22 mouse cellular contexts compared by ENCODE assay signal in genomic region chr6:113141389-113142094, GRCm38 (mm10). TPM values are rescaled to one million over a fixed set of nuclear protein-coding genes. Genes with fewer than 3 reads are reported as not detected.
DNase-seq lines count a peak whose midpoint lies in the region; ATAC-seq and TF ChIP-seq lines count a peak whose summit lies in the region.
"Had no signal": no experiment of that assay in that cellular context is flagged by ENCODE, and none has a peak within 500 bp of the region (broad histone marks: within the 10 kb centered on the region; RNA-seq: fewer than 3 reads in every experiment).

No protein-coding gene starts in this region.

- H3K27me3 ChIP-seq in intestine, embryonic 15.5 days (replicated peaks), result no peaks in the 10 kb centered on the region
- H3K27me3 ChIP-seq in liver, postnatal 0 days (ENCODE audit: insufficient read depth, low read length), result no peaks in the 10 kb centered on the region
- H3K27me3 ChIP-seq: hindbrain, embryonic 13.5 days; lung, embryonic 15.5 days; midbrain, embryonic 12.5 days; neural tube, embryonic 15.5 days had no signal

- peak overlapping the region; percentile 48; the same call in 1 of the 2 replicates for H3K27ac ChIP-seq in intestine, embryonic 15.5 days
- peak overlapping the region; percentile 69; the same call in 1 of the 2 replicates for H3K27ac ChIP-seq in liver, postnatal 0 days (ENCODE audit: low read depth)
- H3K27ac ChIP-seq: gastrocnemius, adult 2 months; heart, adult 2 months; hindbrain, embryonic 13.5 days; left cerebral cortex, adult 2 months; lung, embryonic 15.5 days; macrophage; midbrain, embryonic 12.5 days; neural tube, embryonic 15.5 days had no signal

- H3K4me2 ChIP-seq in intestine, embryonic 15.5 days (replicated peaks), result peak overlapping the region; percentile 39
- H3K4me2 ChIP-seq in liver, postnatal 0 days (ENCODE audit: low read depth, low read length), result peak overlapping the region; percentile 61
- H3K4me2 ChIP-seq: hindbrain, embryonic 13.5 days; lung, embryonic 15.5 days; midbrain, embryonic 12.5 days; neural tube, embryonic 15.5 days had no signal

- no peaks in the 10 kb centered on the region for H3K9me3 ChIP-seq in intestine, embryonic 15.5 days
- no peaks in the 10 kb centered on the region for H3K9me3 ChIP-seq in liver, postnatal 0 days (ENCODE audit: low read length)
- H3K9me3 ChIP-seq: G1E; hindbrain, embryonic 13.5 days; lung, embryonic 15.5 days; midbrain, embryonic 12.5 days; neural tube, embryonic 15.5 days had no signal

- 0 out of 2 replicates have a peak, but pooled peaks cover 8% of the 10 kb centered on the region for H3K4me1 ChIP-seq in intestine, embryonic 15.5 days (replicated peaks)
- peaks cover 4% of the 10 kb centered on the region; the same call in 1 of the 2 replicates for H3K4me1 ChIP-seq in liver, postnatal 0 days (ENCODE audit: insufficient read depth)
- H3K4me1 ChIP-seq: hindbrain, embryonic 13.5 days; lung, embryonic 15.5 days; midbrain, embryonic 12.5 days; neural tube, embryonic 15.5 days had no signal

- DNase-seq in induced T-regulatory cell, adult 2 months (ENCODE audit: low read depth), result peak; percentile 23
- DNase-seq in kidney, postnatal 14 days, result peak; percentile 50
- DNase-seq in liver, postnatal 0 days, result no peak
- no peak for DNase-seq in thymus, postnatal 0 days (ENCODE audit: low spot score)
- DNase-seq in spleen, postnatal 14 days (ENCODE audit: low spot score in 2 of 2), result no peak
- no peak for DNase-seq in urinary bladder, adult 18-20 months (ENCODE audit: low spot score in 2 of 2)
- DNase-seq: cerebellum, adult 9-11 months; forebrain, postnatal 0 days; gastrocnemius, adult 2 months; heart, adult 2 months; retina, postnatal 1 day; thymus, postnatal 36 days had no signal

- no peak for TF ChIP-seq EP300 in liver, postnatal 0 days (IDR thresholded peaks at IDR 0.05; ENCODE audit: low read depth)

- H3K36me3 ChIP-seq in intestine, embryonic 15.5 days, result peaks cover 40% of the 10 kb centered on the region
- H3K36me3 ChIP-seq in liver, postnatal 0 days (replicated peaks; ENCODE audit: insufficient read depth, low read length), result peaks cover 63% of the 10 kb centered on the region

- H3K9ac ChIP-seq in intestine, embryonic 15.5 days, result no peak overlapping the region
- no peak overlapping the region for H3K9ac ChIP-seq in liver, postnatal 0 days (replicated peaks)
- H3K9ac ChIP-seq: forebrain, postnatal 0 days; hindbrain, embryonic 13.5 days; lung, embryonic 15.5 days; midbrain, embryonic 12.5 days; neural tube, embryonic 15.5 days had no signal

- 35% methylated on average over 1 of the region's 1 CpGs for WGBS in intestine, embryonic 15.5 days
- 45% methylated on average over 1 of the region's 1 CpGs for WGBS in liver, postnatal 0 days (ENCODE audit: insufficient replicate concordance)

- peak; percentile 80 for ATAC-seq in intestine, embryonic 15.5 days
- ATAC-seq in liver, postnatal 0 days, result peak; percentile 56
- no peak for ATAC-seq in CD4-positive, CD25-positive, alpha-beta regulatory T cell, adult 4 months
- ATAC-seq: forebrain, postnatal 0 days had no signal

- TF ChIP-seq CTCF in liver, postnatal 0 days (IDR thresholded peaks at IDR 0.05; ENCODE audit: low read depth), result no peak

- no peak overlapping the region for H3K4me3 ChIP-seq in intestine, embryonic 15.5 days (replicated peaks)
- no peak overlapping the region for H3K4me3 ChIP-seq in liver, postnatal 0 days (ENCODE audit: low read depth, low read length)
- H3K4me3 ChIP-seq: gastrocnemius, adult 2 months; heart, adult 2 months; hindbrain, embryonic 13.5 days; left cerebral cortex, adult 2 months; lung, embryonic 15.5 days; midbrain, embryonic 12.5 days; myocyte; neural tube, embryonic 15.5 days had no signal

RNA-seq across cellular contexts. Expression of gene Lhfpl4, which starts 53.6 kb away (rescaled TPM):
- polyA plus RNA-seq in intestine, embryonic 15.5 days (2015; fragmentation: Nextera tagmentation; extraction: Ambion mirVana), result 1.7 and 2.3 TPM in 2 replicates
- polyA plus RNA-seq in liver, postnatal 0 days (2015; fragmentation: Nextera tagmentation; extraction: Ambion mirVana), result not detected in 2 replicates
- 0.27 and 0.66 TPM in 2 replicates for polyA plus RNA-seq in thymus, postnatal 0 days (2015; fragmentation: Nextera tagmentation; extraction: Ambion mirVana)
- polyA plus RNA-seq in CD4-positive, CD25-positive, alpha-beta regulatory T cell, adult 4 months (2017; shearing (Covaris generic)), result under 1 TPM in 1 of 2 experiments, not detected in 1; 0.90 TPM
- polyA plus RNA-seq: G1E, macrophage had no signal

Comparison
In these comparisons a context has a peak if more than half of its experiments do, and no peak if none do; other contexts are left out.
1. DNase-seq: peak in induced T-regulatory cell, adult 2 months (single experiment) and kidney, postnatal 14 days (single experiment); none in liver, postnatal 0 days (single experiment), thymus, postnatal 0 days (single experiment), spleen, postnatal 14 days (0 of 2) and urinary bladder, adult 18-20 months (0 of 2).